Mouse (Mus musculus) adrenal gland, adult 8-10 months (tissue): ENCODE results near the gene Cldn8. TPM values are rescaled to one million over a fixed set of nuclear protein-coding genes. Genes with fewer than 3 reads are reported as not detected.

Source experiments
- total RNA-seq, 4 experiments: library from RNA; stranded (reverse); gene quantifications; 2 replicates each; pipeline ENCODE4 v1.2.4; 2022

The Cldn8 gene
- total RNA-seq, 4 experiments from 2014 or later, result not detected

Other genes starting within 250 kb of the Cldn8 start
- gene Cldn17, start 56.2 kb downstream of the Cldn8 start, total RNA-seq, result not detected
- gene Krtap24-1, start 49.1 kb upstream of the Cldn8 start, total RNA-seq, result not detected
- not detected for gene 2310079G19Rik, start 64.5 kb upstream of the Cldn8 start, total RNA-seq
- gene Krtap26-1, start 84.6 kb upstream of the Cldn8 start, total RNA-seq, result not detected
- not detected for gene Krtap27-1, start 108.5 kb upstream of the Cldn8 start, total RNA-seq
- gene 2310061N02Rik, start 144.8 kb upstream of the Cldn8 start, total RNA-seq, result not detected
- gene Krtap13-1, start 165.7 kb upstream of the Cldn8 start, total RNA-seq, result not detected
- not detected for gene Krtap13, start 188.5 kb upstream of the Cldn8 start, total RNA-seq
- gene 2310034C09Rik, start 195.7 kb upstream of the Cldn8 start, total RNA-seq, result not detected
- not detected for gene 2310057N15Rik, start 211.0 kb upstream of the Cldn8 start, total RNA-seq
- not detected for gene Gm5965, start 214.7 kb upstream of the Cldn8 start, total RNA-seq
- not detected for gene Gm20741, start 249.0 kb upstream of the Cldn8 start, total RNA-seq